Mouse (Mus musculus): Measurements from ENCODE around the gene Wdr26. TPM values are rescaled to one million over a fixed set of nuclear protein-coding genes. Genes with fewer than 3 reads are reported as not detected.

Wdr26 gene
- polyA plus RNA-seq, 1 experiment from 2014 or later = 45.9 TPM

- Histone ChIP-seq H3K4me1 (replicated peaks) (peaks cover 30% of the 10 kb centered on the region), H3K36me3 (no peaks in the 10 kb centered on the region), H3K9ac (no peak overlapping the region), H3K4me2 (no peak overlapping the region), H3K27ac (replicated peaks) (peak overlapping the region; percentile 28; the same call in 1 of the 2 replicates), H3K9me3 (no peaks in the 10 kb centered on the region), H3K4me3 (no peak overlapping the region), H3K27me3 (no peaks in the 10 kb centered on the region)
- whole genome bisulfite sequencing = 69% methylated on average over 5 of the region's 5 CpGs
- ATAC-seq (ENCODE audit: low read depth) = no peak
Measured at GRCm38 (mm10) chr1:181148540-181148939, 63.3 kb downstream of the Wdr26 start.

DNA sequence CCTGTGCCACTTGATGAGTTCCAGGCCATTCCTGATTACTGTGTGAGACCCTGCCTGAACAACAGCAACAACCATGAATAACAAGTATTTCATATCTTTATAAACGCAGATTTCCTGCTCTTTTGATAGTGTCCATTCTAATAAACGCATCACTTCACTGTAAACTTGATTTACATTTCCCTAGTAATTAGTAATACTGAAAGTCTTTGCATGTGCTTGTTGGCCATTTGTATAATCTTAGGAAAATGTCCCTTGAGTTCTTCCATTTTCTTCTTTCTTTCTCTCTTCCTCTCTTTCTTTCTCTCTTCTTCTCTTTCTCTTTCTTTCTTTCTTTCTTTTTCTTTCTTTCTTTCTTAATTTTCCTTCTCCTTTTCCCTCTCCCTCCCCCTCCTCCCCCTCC lies 65.6 kb downstream of the Wdr26 start:
- no peak overlapping the region for H3K9ac ChIP-seq
- H3K36me3 ChIP-seq = peaks cover 6% of the 10 kb centered on the region
- H3K9me3 ChIP-seq = no peaks in the 10 kb centered on the region
- 92% methylated on average over 2 of the region's 2 CpGs for WGBS
- H3K4me3 ChIP-seq = no peak overlapping the region
- no peak overlapping the region for H3K4me2 ChIP-seq
- no peak for ATAC-seq (ENCODE audit: low read depth)
- peaks cover 25% of the 10 kb centered on the region for H3K4me1 ChIP-seq (replicated peaks)
- no peak overlapping the region for H3K27ac ChIP-seq (replicated peaks)
- H3K27me3 ChIP-seq = no peaks in the 10 kb centered on the region

- no peak for ATAC-seq (ENCODE audit: low read depth)
- no peaks in the 10 kb centered on the region for H3K9me3 ChIP-seq
- 12% methylated on average over 12 of the region's 12 CpGs for WGBS
- H3K4me2 ChIP-seq = peak overlapping the region; percentile 75
- H3K27me3 ChIP-seq = no peaks in the 10 kb centered on the region
- H3K4me1 ChIP-seq (replicated peaks) = peaks cover 25% of the 10 kb centered on the region
- H3K9ac ChIP-seq = peak overlapping the region; percentile 82
- peak overlapping the region; percentile 77 for H3K27ac ChIP-seq (replicated peaks)
- H3K36me3 ChIP-seq = peaks cover 19% of the 10 kb centered on the region
- H3K4me3 ChIP-seq = peak overlapping the region; percentile 76
Measured at GRCm38 (mm10) chr1:181144966-181145365, 66.8 kb downstream of the Wdr26 start.

GRCm38 (mm10) chr1:181143950-181144836 lies 67.6 kb downstream of the Wdr26 start, which contains the start of the genes Nvl and Cnih4:
Gene Nvl (minus strand): TSS chr1:181144204.
Gene Cnih4 (plus strand): TSS chr1:181144693.
- H3K36me3 ChIP-seq = peaks cover 26% of the 10 kb centered on the region
- peak; percentile 100 for ATAC-seq (ENCODE audit: low read depth)
- H3K4me3 ChIP-seq = peak within 1 kb of the TSS; percentile 76
- no peaks in the 10 kb centered on the region for H3K27me3 ChIP-seq
- under 1% methylated on average over 52 of the region's 52 CpGs for WGBS
- peaks cover 25% of the 10 kb centered on the region for H3K4me1 ChIP-seq (replicated peaks)
- H3K27ac ChIP-seq (replicated peaks) = peak within 1 kb of the TSS; percentile 77
- H3K9me3 ChIP-seq = no peaks in the 10 kb centered on the region
- H3K9ac ChIP-seq = peak within 1 kb of the TSS; percentile 82
- H3K4me2 ChIP-seq = peak within 1 kb of the TSS; percentile 75

DNA sequence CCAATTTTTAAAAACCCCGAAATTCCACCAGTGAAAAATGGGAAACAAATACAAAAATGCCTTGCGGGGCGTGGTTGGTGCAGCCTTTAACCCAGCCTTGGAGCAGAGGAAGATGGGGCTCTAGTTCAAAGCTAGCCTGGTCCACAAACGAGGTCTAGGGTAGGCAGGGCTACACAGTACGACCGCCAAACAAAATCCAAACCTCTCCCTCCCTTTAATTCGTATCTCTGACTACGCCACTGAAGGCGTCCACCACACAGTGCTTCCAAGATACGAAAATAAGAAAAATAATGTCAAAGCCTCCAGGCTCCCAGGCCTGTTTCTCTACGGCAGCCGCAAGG lies 68.2 kb downstream of the Wdr26 start:
- WGBS = under 1% methylated on average over 12 of the region's 12 CpGs
- ATAC-seq (ENCODE audit: low read depth) = peak; percentile 48; the same call in 1 of the 2 replicates

GRCm38 (mm10) chr1:181138730-181139129 lies 73.1 kb downstream of the Wdr26 start:
- 93% methylated on average over 7 of the region's 7 CpGs for WGBS
- Histone ChIP-seq H3K36me3 (peaks cover 71% of the 10 kb centered on the region), H3K9ac (no peak overlapping the region), H3K27me3 (no peaks in the 10 kb centered on the region), H3K4me1 (replicated peaks) (peaks cover 12% of the 10 kb centered on the region), H3K27ac (replicated peaks) (no peak overlapping the region), H3K4me3 (no peak overlapping the region), H3K9me3 (no peaks in the 10 kb centered on the region), H3K4me2 (no peak overlapping the region)
- no peak for ATAC-seq (ENCODE audit: low read depth)

More for the DNA sequence above, 68.2 kb downstream of the Wdr26 start:
- Histone ChIP-seq H3K9ac (peak overlapping the region; percentile 82), H3K27ac (replicated peaks) (peak overlapping the region; percentile 77), H3K4me2 (peak overlapping the region; percentile 75), H3K4me3 (peak overlapping the region; percentile 76), H3K27me3 (no peaks in the 10 kb centered on the region), H3K9me3 (no peaks in the 10 kb centered on the region), H3K36me3 (peaks cover 30% of the 10 kb centered on the region), H3K4me1 (replicated peaks) (peaks cover 25% of the 10 kb centered on the region)

GRCm38 (mm10) chr1:181131915-181132314 lies 79.9 kb downstream of the Wdr26 start:
- no peaks in the 10 kb centered on the region for H3K4me1 ChIP-seq (replicated peaks)
- peaks cover 89% of the 10 kb centered on the region for H3K36me3 ChIP-seq
- H3K4me3 ChIP-seq = no peak overlapping the region
- no peak overlapping the region for H3K9ac ChIP-seq
- ATAC-seq (ENCODE audit: low read depth) = no peak
- no peak overlapping the region for H3K4me2 ChIP-seq
- H3K27ac ChIP-seq (replicated peaks) = no peak overlapping the region
- WGBS = 94% methylated on average over 6 of the region's 6 CpGs
- no peaks in the 10 kb centered on the region for H3K27me3 ChIP-seq
- H3K9me3 ChIP-seq = no peaks in the 10 kb centered on the region

DNA sequence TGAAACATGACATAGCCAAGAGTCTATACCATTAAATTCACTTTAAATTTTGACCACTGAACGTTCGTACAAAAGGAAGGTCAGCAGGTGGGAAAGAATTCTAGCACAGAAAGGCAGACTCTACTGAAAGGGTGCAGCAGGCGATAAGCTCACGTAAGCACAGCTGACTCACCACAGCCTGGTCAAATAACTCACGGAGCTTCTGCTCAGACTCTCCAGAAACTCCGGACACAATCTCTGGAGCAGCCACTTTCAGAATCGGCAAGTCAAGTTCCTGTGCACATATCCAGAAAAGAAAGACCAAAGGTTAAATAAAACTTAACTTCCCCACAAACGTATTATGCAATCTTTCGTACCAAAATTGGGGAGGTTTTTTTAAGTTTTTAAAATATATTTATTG lies 85.0 kb downstream of the Wdr26 start:
- no peak overlapping the region for H3K4me3 ChIP-seq
- WGBS = 95% methylated on average over 9 of the region's 9 CpGs
- no peak for ATAC-seq (ENCODE audit: low read depth)
- H3K36me3 ChIP-seq = peaks cover 91% of the 10 kb centered on the region
- no peak overlapping the region for H3K27ac ChIP-seq (replicated peaks)
- H3K9ac ChIP-seq = no peak overlapping the region
- no peaks in the 10 kb centered on the region for H3K27me3 ChIP-seq
- no peaks in the 10 kb centered on the region for H3K4me1 ChIP-seq (replicated peaks)
- no peaks in the 10 kb centered on the region for H3K9me3 ChIP-seq
- no peak overlapping the region for H3K4me2 ChIP-seq

DNA sequence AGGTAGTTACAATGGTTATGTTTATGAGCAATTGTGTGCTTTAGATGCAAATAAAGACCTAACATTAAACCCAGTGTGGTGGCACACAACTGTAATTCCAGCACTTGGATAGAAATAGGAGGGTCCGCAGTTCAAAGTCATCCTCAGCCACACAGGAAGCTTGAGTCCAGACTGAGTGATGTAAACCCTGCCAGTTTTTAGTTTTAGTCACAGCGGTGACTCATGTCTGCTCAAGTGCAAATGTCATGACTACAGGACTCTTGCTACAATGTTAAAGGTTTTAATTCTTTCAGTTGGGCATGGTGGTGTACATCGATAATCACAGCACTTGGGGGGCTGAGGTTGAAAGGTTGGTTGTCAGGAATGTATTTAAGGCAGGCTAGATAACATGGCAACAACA lies 85.9 kb downstream of the Wdr26 start:
- Histone ChIP-seq H3K9me3 (no peaks in the 10 kb centered on the region), H3K4me3 (no peak overlapping the region), H3K27ac (replicated peaks) (no peak overlapping the region), H3K9ac (no peak overlapping the region), H3K36me3 (peaks cover 92% of the 10 kb centered on the region), H3K27me3 (no peaks in the 10 kb centered on the region), H3K4me1 (replicated peaks) (no peaks in the 10 kb centered on the region), H3K4me2 (no peak overlapping the region)
- no peak for ATAC-seq (ENCODE audit: low read depth)
- 98% methylated on average over 3 of the region's 3 CpGs for WGBS

GRCm38 (mm10) chr1:181124145-181124544 lies 87.7 kb downstream of the Wdr26 start:
- Histone ChIP-seq H3K4me2 (no peak overlapping the region), H3K27ac (replicated peaks) (no peak overlapping the region), H3K36me3 (peaks cover 90% of the 10 kb centered on the region), H3K4me3 (no peak overlapping the region), H3K27me3 (no peaks in the 10 kb centered on the region), H3K9ac (no peak overlapping the region), H3K4me1 (replicated peaks) (no peaks in the 10 kb centered on the region), H3K9me3 (no peaks in the 10 kb centered on the region)
- no peak for ATAC-seq (ENCODE audit: low read depth)
- WGBS = 100% methylated on average over 2 of the region's 2 CpGs
